Mouse (Mus musculus) myocyte (in vitro differentiated cells): ENCODE data around the gene Napb.

Source experiments
- CEBPB ChIP-seq: IDR thresholded peaks from 2 replicates; pipeline ENCODE4 v1.6.1; 2011; ENCODE audit warnings: mild to moderate bottlenecking, moderate library complexity; ENCODE audit not compliant: poor library complexity, insufficient read depth, severe bottlenecking
- E2F4 ChIP-seq: IDR thresholded peaks from one replicate; pipeline ENCODE4 v1.6.1; 2011; ENCODE audit warnings: mild to moderate bottlenecking, control low read depth, moderate library complexity; ENCODE audit not compliant: insufficient read depth
- MYOG ChIP-seq, 3 experiments: IDR thresholded peaks; one replicate each; pipeline ENCODE4 v1.6.1; 2011; ENCODE audit warnings: control low read depth in 2 of 3, low read depth in 2 of 3, mild to moderate bottlenecking in 2 of 3; ENCODE audit not compliant: insufficient read length in 2 of 3, control insufficient read depth in 1 of 3, insufficient read depth in 1 of 3
- POLR2A ChIP-seq: IDR thresholded peaks from one replicate; pipeline ENCODE4 v1.6.1; 2011; ENCODE audit warnings: low read depth, mild to moderate bottlenecking, control low read depth, moderate library complexity; ENCODE audit not compliant: insufficient read length
- POLR2AphosphoS2 ChIP-seq: IDR thresholded peaks from one replicate; pipeline ENCODE4 v1.6.1; 2011; ENCODE audit warnings: low read depth, control low read depth; ENCODE audit not compliant: insufficient read length
- REST ChIP-seq: IDR thresholded peaks from one replicate; pipeline ENCODE4 v1.6.1; 2011; ENCODE audit warnings: mild to moderate bottlenecking, control low read depth, moderate library complexity; ENCODE audit not compliant: insufficient read depth, insufficient read length
- SRF ChIP-seq: IDR thresholded peaks from one replicate; pipeline ENCODE4 v1.6.1; 2011; ENCODE audit warnings: low read depth; ENCODE audit not compliant: control insufficient read depth, insufficient read length
- TCF12 ChIP-seq: IDR thresholded peaks from one replicate; pipeline ENCODE4 v1.6.1; 2011; ENCODE audit warnings: mild to moderate bottlenecking, control low read depth; ENCODE audit not compliant: poor library complexity, insufficient read depth, severe bottlenecking
- TCF3 ChIP-seq: IDR thresholded peaks from one replicate; pipeline ENCODE4 v1.6.1; 2011; ENCODE audit warnings: low read depth, control low read depth; ENCODE audit not compliant: insufficient read length
- USF1 ChIP-seq: IDR thresholded peaks from one replicate; pipeline ENCODE4 v1.6.1; 2011; ENCODE audit warnings: low read depth, mild to moderate bottlenecking, control low read depth, moderate library complexity

GRCm38 (mm10) chr2:148681461-148681891 lies 50.8 kb downstream of the Napb start:
- no peak for TF ChIP-seq POLR2A
- no peak for TF ChIP-seq REST
- no peak for TF ChIP-seq POLR2AphosphoS2
- no peak for TF ChIP-seq TCF3
- TF ChIP-seq USF1 = no peak
- no peak for TF ChIP-seq E2F4
- no peak for TF ChIP-seq CEBPB
- no peak for TF ChIP-seq TCF12
- no peak for TF ChIP-seq SRF
- peak in 2 of 3 experiments; percentile 54 to 76 for TF ChIP-seq MYOG (IDR thresholded peaks at IDR 0.05; ENCODE audit: control insufficient read depth in 1 of 3, insufficient read depth in 1 of 3, insufficient read length in 2 of 3, low read depth in 2 of 3)
